ENCODE assay signal across 8 mouse cellular contexts in the genomic region with DNA sequence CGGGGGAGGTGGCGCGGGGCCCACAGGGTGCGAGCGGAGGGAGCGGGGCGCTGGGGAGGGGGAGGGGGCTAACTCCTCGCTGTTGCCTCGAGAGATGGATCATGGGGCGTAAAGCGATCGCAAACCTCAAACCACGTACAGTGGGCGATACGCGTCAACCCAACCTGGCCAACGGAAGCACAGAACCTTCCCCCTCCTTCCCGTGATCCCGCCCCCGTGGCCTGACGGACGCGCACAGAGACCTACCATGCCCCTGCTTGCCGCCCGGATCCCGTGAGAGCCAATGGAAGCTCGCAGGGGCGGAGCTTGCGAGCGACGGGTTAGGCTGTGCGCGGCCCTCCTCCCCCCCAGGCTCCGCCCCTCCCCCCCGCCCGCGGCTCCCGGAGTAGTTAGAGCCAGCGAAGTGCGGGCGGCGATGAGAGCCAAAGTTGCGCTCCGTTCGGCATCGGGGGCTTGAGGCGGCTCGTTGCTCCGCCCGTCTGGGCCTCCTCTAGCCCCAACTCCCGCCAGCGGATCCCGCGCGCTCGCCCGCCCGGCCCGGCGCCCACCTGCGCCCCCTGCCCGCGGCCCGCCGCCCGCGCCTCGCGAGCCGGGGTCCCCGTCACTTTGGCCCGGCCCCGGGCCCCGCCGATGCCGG. TPM values are rescaled to one million over a fixed set of nuclear protein-coding genes. Genes with fewer than 3 reads are reported as not detected.
A peak's percentile ranks its signal among the peaks of the same experiment; 100 is the strongest.
DNase-seq lines count a peak whose midpoint lies in the region; ATAC-seq and TF ChIP-seq lines count a peak whose summit lies in the region.

Rcor1 (plus strand) TSS at position 376 of the 637 bp plus-strand sequence.

- H3K36me3 ChIP-seq in C2C12 (ENCODE audit: control insufficient read depth, insufficient read depth) = peaks cover 5% of the 10 kb centered on the region
- peaks cover 40% of the 10 kb centered on the region for H3K36me3 ChIP-seq in erythroblast, embryonic 14.5 days (ENCODE audit: control insufficient read depth)
- peaks cover 3% of the 10 kb centered on the region; the same call in 1 of the 2 replicates for H3K36me3 ChIP-seq in heart, embryonic 11.5 days (ENCODE audit: control insufficient read depth, insufficient read depth, low read length)
- H3K36me3 ChIP-seq in kidney, embryonic 16.5 days (ENCODE audit: insufficient read depth, low read length) = peaks cover 10% of the 10 kb centered on the region; the same call in 1 of the 2 replicates
- no peaks in the 10 kb centered on the region for H3K36me3 ChIP-seq in liver, adult 2 months (ENCODE audit: control insufficient read depth, insufficient read depth, low read length)
- H3K36me3 ChIP-seq in myocyte (ENCODE audit: control insufficient read depth, insufficient read depth) = no peaks in the 10 kb centered on the region
- H3K36me3 ChIP-seq in splenic B cell, adult 2 months (ENCODE audit: control insufficient read depth, insufficient read depth, low read length, poor library complexity, severe bottlenecking) = no peaks in the 10 kb centered on the region

- under 1% methylated on average over 67 of the region's 76 CpGs for WGBS in heart, embryonic 11.5 days (ENCODE audit: insufficient replicate concordance)
- WGBS in kidney, embryonic 16.5 days = under 1% methylated on average over 48 of the region's 76 CpGs
- WGBS in liver, adult 2 months = under 1% methylated on average over 71 of the region's 76 CpGs

- TF ChIP-seq POLR2A in brain, embryonic 14.5 days (IDR thresholded peaks at IDR 0.05; ENCODE audit: borderline replicate concordance, extremely low read depth, insufficient read depth, insufficient read length, poor library complexity, severe bottlenecking) = peak; percentile 68; the same call in 1 of the 2 replicates
- peak; percentile 79 for TF ChIP-seq POLR2A in liver, adult 2 months (IDR thresholded peaks at IDR 0.05; ENCODE audit: extremely low read depth, insufficient read depth, low read length)
- TF ChIP-seq POLR2A in myocyte (IDR thresholded peaks at IDR 0.05; ENCODE audit: insufficient read length, low read depth) = peak; percentile 79

- H3K4me3 ChIP-seq in C2C12 (ENCODE audit: insufficient read depth, poor library complexity, severe bottlenecking) (peak within 1 kb of the TSS; percentile 83), myocyte (peak within 1 kb of the TSS; percentile 66)
- peak within 1 kb of the TSS; percentile 96 for H3K4me3 ChIP-seq in erythroblast, embryonic 14.5 days (replicated peaks)
- peak within 1 kb of the TSS; percentile 98 for H3K4me3 ChIP-seq in heart, embryonic 11.5 days (ENCODE audit: low read depth, low read length)
- peak within 1 kb of the TSS; percentile 98 for H3K4me3 ChIP-seq in kidney, embryonic 16.5 days (ENCODE audit: low read length)
- peak within 1 kb of the TSS; percentile 74 for H3K4me3 ChIP-seq in liver, adult 2 months (ENCODE audit: insufficient read depth, low read depth, low read length)

- peak within 1 kb of the TSS; percentile 97 for H3K9ac ChIP-seq in heart, embryonic 11.5 days (ENCODE audit: low read depth, low read length)
- peak within 1 kb of the TSS; percentile 98 for H3K9ac ChIP-seq in kidney, embryonic 16.5 days (replicated peaks; ENCODE audit: low read length)
- peak within 1 kb of the TSS; percentile 99 for H3K9ac ChIP-seq in liver, adult 2 months (ENCODE audit: low read depth, low read length)

- H3K4me1 ChIP-seq in erythroblast, embryonic 14.5 days (ENCODE audit: control insufficient read depth) = peaks cover 68% of the 10 kb centered on the region
- H3K4me1 ChIP-seq in heart, embryonic 11.5 days (ENCODE audit: control insufficient read depth, insufficient read depth, low read length) = peaks cover 27% of the 10 kb centered on the region
- H3K4me1 ChIP-seq in kidney, embryonic 16.5 days (ENCODE audit: insufficient read depth, low read length) = peaks cover 31% of the 10 kb centered on the region
- peaks cover 9% of the 10 kb centered on the region for H3K4me1 ChIP-seq in liver, adult 2 months (ENCODE audit: control insufficient read depth, insufficient read depth, low read length)

- H3K27me3 ChIP-seq in C2C12 (ENCODE audit: control insufficient read depth, insufficient read depth, insufficient read length) (no peaks in the 10 kb centered on the region), myocyte (ENCODE audit: control insufficient read depth, insufficient read depth, insufficient read length) (no peaks in the 10 kb centered on the region)
- no peaks in the 10 kb centered on the region for H3K27me3 ChIP-seq in erythroblast, embryonic 14.5 days (ENCODE audit: control insufficient read depth)
- H3K27me3 ChIP-seq in heart, embryonic 11.5 days (ENCODE audit: control insufficient read depth, insufficient read depth, low read length) = no peaks in the 10 kb centered on the region
- H3K27me3 ChIP-seq in kidney, embryonic 16.5 days (ENCODE audit: insufficient read depth, low read length) = no peaks in the 10 kb centered on the region
- H3K27me3 ChIP-seq in liver, adult 2 months (ENCODE audit: control insufficient read depth, insufficient read depth, low read length) = no peaks in the 10 kb centered on the region
- H3K27me3 ChIP-seq in splenic B cell, adult 2 months (ENCODE audit: control insufficient read depth, insufficient read depth, low read length, poor library complexity, severe bottlenecking) = no peaks in the 10 kb centered on the region

- peak within 1 kb of the TSS; percentile 99 for H3K27ac ChIP-seq in heart, embryonic 11.5 days (ENCODE audit: low read depth, low read length)
- peak within 1 kb of the TSS; percentile 99 for H3K27ac ChIP-seq in kidney, embryonic 16.5 days (ENCODE audit: low read length)
- peak within 1 kb of the TSS; percentile 48 for H3K27ac ChIP-seq in liver, adult 2 months (replicated peaks; ENCODE audit: insufficient read depth, low read depth, low read length)

- DNase-seq in brain, embryonic 14.5 days (ENCODE audit: low read depth) = peak; percentile 100
- DNase-seq in liver, adult 2 months (ENCODE audit: extremely low read depth, low read depth, low spot score) = peak; percentile 95
- DNase-seq in splenic B cell, adult 2 months (ENCODE audit: low read depth, low spot score) = peak; percentile 100

- H3ac ChIP-seq in C2C12 (ENCODE audit: control insufficient read depth, insufficient read length, low read depth) (peak within 1 kb of the TSS; percentile 79), myocyte (ENCODE audit: control insufficient read depth, insufficient read length) (peak within 1 kb of the TSS; percentile 82)

- peaks cover 49% of the 10 kb centered on the region for H3K79me2 ChIP-seq in C2C12 (ENCODE audit: control insufficient read depth, insufficient read depth)
- peaks cover 18% of the 10 kb centered on the region; the same call in 1 of the 2 replicates for H3K79me2 ChIP-seq in liver, adult 2 months (ENCODE audit: control insufficient read depth, insufficient read depth, low read length)
- H3K79me2 ChIP-seq in myocyte (ENCODE audit: control insufficient read depth, insufficient read depth) = peaks cover 44% of the 10 kb centered on the region

- H3K4me2 ChIP-seq in heart, embryonic 11.5 days = peak within 1 kb of the TSS; percentile 94
- peak within 1 kb of the TSS; percentile 87 for H3K4me2 ChIP-seq in kidney, embryonic 16.5 days (replicated peaks; ENCODE audit: low read depth, low read length)
- H3K4me2 ChIP-seq in myocyte (ENCODE audit: low read depth) = peak within 1 kb of the TSS; percentile 91

- peak; percentile 93 for ATAC-seq in heart, embryonic 11.5 days (replicated peaks; ENCODE audit: insufficient number of reproducible peaks, low FRiP score, low TSS enrichment)
- peak; percentile 97 for ATAC-seq in kidney, embryonic 16.5 days (ENCODE audit: low FRiP score, low TSS enrichment)

- no peak for TF ChIP-seq CTCF in C2C12 (IDR thresholded peaks at IDR 0.05; ENCODE audit: control insufficient read depth, insufficient read depth, insufficient read length)
- no peak for TF ChIP-seq CTCF in brain, embryonic 14.5 days (IDR thresholded peaks at IDR 0.05; ENCODE audit: borderline replicate concordance, extremely low read depth, insufficient read depth, insufficient read length)
- TF ChIP-seq CTCF in liver, adult 2 months (IDR thresholded peaks at IDR 0.05; ENCODE audit: low read depth, low read length) = no peak

- H3K9me3 ChIP-seq in erythroblast, embryonic 14.5 days (ENCODE audit: control insufficient read depth, low read length) = no peaks in the 10 kb centered on the region
- no peaks in the 10 kb centered on the region for H3K9me3 ChIP-seq in heart, embryonic 11.5 days (replicated peaks; ENCODE audit: control insufficient read depth, low read length)
- no peaks in the 10 kb centered on the region for H3K9me3 ChIP-seq in kidney, embryonic 16.5 days (ENCODE audit: low read length)

- H3K79me3 ChIP-seq in C2C12 (ENCODE audit: low read depth) = peaks cover 41% of the 10 kb centered on the region

TF ChIP-seq in C2C12, 6 proteins besides CTCF, POLR2A, EP300 and RAD21:
- no peak for TF ChIP-seq MYOG (IDR thresholded peaks at IDR 0.05; ENCODE audit: control insufficient read depth, extremely low read depth, insufficient read length)
- TF ChIP-seq USF1 (IDR thresholded peaks at IDR 0.05; ENCODE audit: low read depth) = peak; percentile 16
- no peak for TF ChIP-seq MYOD1 (IDR thresholded peaks at IDR 0.05; ENCODE audit: control insufficient read depth, insufficient read length, low read depth)
- no peak for TF ChIP-seq CEBPB (IDR thresholded peaks at IDR 0.05; ENCODE audit: low read depth)
- TF ChIP-seq FOSL1 (IDR thresholded peaks at IDR 0.05; ENCODE audit: insufficient read depth, low read length, poor library complexity, severe bottlenecking) = no peak
- TF ChIP-seq MAX (IDR thresholded peaks at IDR 0.05) = peak; percentile 42

TF ChIP-seq in myocyte, 11 proteins besides CTCF, POLR2A, EP300 and RAD21 (continues in another document):
- TF ChIP-seq MAX (IDR thresholded peaks at IDR 0.05; ENCODE audit: low read depth) (no peak), USF1 (IDR thresholded peaks at IDR 0.05; ENCODE audit: low read depth) (peak; percentile 14), POLR2AphosphoS2 (IDR thresholded peaks at IDR 0.05; ENCODE audit: insufficient read length, low read depth) (peak; percentile 64), CEBPB (IDR thresholded peaks at IDR 0.05; ENCODE audit: insufficient read depth, poor library complexity, severe bottlenecking) (no peak), MYOD1 (IDR thresholded peaks at IDR 0.05; ENCODE audit: control insufficient read depth in 1 of 3, insufficient read length in 2 of 3, low read depth in 2 of 3) (peak in 1 of 3 experiments; percentile 38), SRF (IDR thresholded peaks at IDR 0.05; ENCODE audit: control insufficient read depth, insufficient read length, low read depth) (no peak), MYOG (IDR thresholded peaks at IDR 0.05; ENCODE audit: control insufficient read depth in 1 of 3, insufficient read depth in 1 of 3, insufficient read length in 2 of 3, low read depth in 2 of 3) (no peak)

RNA-seq across cellular contexts. Expression of gene Rcor1, which starts in this region (rescaled TPM):
- polyA plus RNA-seq in C2C12 (2012; fragmentation: generic; extraction: Trizol) (7.7 TPM), myocyte (2012; fragmentation: generic; extraction: Trizol) (9.4 TPM)
- 14.9 and 19.1 TPM in 2 replicates for polyA plus RNA-seq in brain, embryonic 14.5 days (2012; rRNA removed)
- polyA plus RNA-seq in erythroblast, embryonic 14.5 days (2012) = 0.31 and 0.44 TPM in 2 replicates
- 11.9 TPM in 2 replicates for polyA plus RNA-seq in heart, embryonic 11.5 days (2014; fragmentation: Nextera tagmentation; extraction: Ambion mirVana)
- polyA plus RNA-seq in kidney, embryonic 16.5 days (2015; fragmentation: Nextera tagmentation; extraction: Ambion mirVana) = 9.7 and 9.8 TPM in 2 replicates
- 4.4 and 5.9 TPM in 2 replicates for total RNA-seq in liver, adult 2 months (2014; rRNA removed)
- 3.4 and 5.3 TPM in 2 replicates for polyA plus RNA-seq in liver, adult 2 months (2012; rRNA removed)

Comparison
In these comparisons a context has a peak if more than half of its experiments do, and no peak if none do; other contexts are left out.
1. Peak in every context shown above with its lines: DNase-seq, ATAC-seq, H3K4me3 ChIP-seq and H3K27ac ChIP-seq.
2. H3K27ac ChIP-seq: peak in every context shown above with its lines; median percentile 99 in heart, embryonic 11.5 days; 99 in kidney, embryonic 16.5 days; 48 in liver, adult 2 months.